Mouse (Mus musculus) heart, embryonic 10.5 days (tissue): Measurements from ENCODE around the gene Ssxa1. TPM values are rescaled to one million over a fixed set of nuclear protein-coding genes. Genes with fewer than 3 reads are reported as not detected.
"Not testable (repeated sequence)": the region's sequence is repeated elsewhere in the genome, so short reads cannot be mapped to it uniquely, and the experiment has no call there.

Source experiments
- DNase-seq: peaks from one replicate; pipeline ENCODE4 v3.0.0-alpha.2; 2017; ENCODE audit warnings: low spot score
- H3K27ac ChIP-seq: fragments of 300-500 bp; sonication (generic); 2 replicates; pipeline ENCODE4 v1.5.1; 2016; ENCODE audit warnings: mild to moderate bottlenecking
- H3K27me3 ChIP-seq: fragments of 300-500 bp; sonication (generic); 2 replicates; pipeline ENCODE4 v1.6.1; 2016; ENCODE audit warnings: mild to moderate bottlenecking; ENCODE audit not compliant: poor library complexity, insufficient read depth, severe bottlenecking
- H3K36me3 ChIP-seq: fragments of 300-500 bp; sonication (generic); 2 replicates; pipeline ENCODE4 v1.6.1; 2016; ENCODE audit warnings: mild to moderate bottlenecking, moderate library complexity
- H3K4me1 ChIP-seq: fragments of 300-500 bp; sonication (generic); 2 replicates; pipeline ENCODE4 v1.6.1; 2016; ENCODE audit warnings: mild to moderate bottlenecking
- H3K4me3 ChIP-seq: fragments of 300-500 bp; sonication (generic); 2 replicates; pipeline ENCODE4 v1.5.1; 2016; ENCODE audit warnings: mild to moderate bottlenecking, moderate library complexity
- H3K9me3 ChIP-seq: fragments of 300-500 bp; sonication (generic); 2 replicates; pipeline ENCODE4 v1.6.1; 2016; ENCODE audit warnings: mild to moderate bottlenecking, moderate library complexity
- whole genome bisulfite sequencing: fragments of 180-500 bp; shearing (Covaris S2); methylation state at CpG from one replicate; pipeline ENCODE4 v1.1.7; 2016; 5-methylcytosine and 5-hydroxymethylcytosine counted together
- polyA plus RNA-seq: library from polyadenylated mRNA; unstranded; fragments of >200 nt; fragmentation: Nextera tagmentation; extraction: Ambion mirVana; gene quantifications from 2 replicates; pipeline ENCODE4 v1.2.1, GENCODE M21; 2016

Gene Ssxa1
- not detected in 2 replicates for polyA plus RNA-seq

DNA sequence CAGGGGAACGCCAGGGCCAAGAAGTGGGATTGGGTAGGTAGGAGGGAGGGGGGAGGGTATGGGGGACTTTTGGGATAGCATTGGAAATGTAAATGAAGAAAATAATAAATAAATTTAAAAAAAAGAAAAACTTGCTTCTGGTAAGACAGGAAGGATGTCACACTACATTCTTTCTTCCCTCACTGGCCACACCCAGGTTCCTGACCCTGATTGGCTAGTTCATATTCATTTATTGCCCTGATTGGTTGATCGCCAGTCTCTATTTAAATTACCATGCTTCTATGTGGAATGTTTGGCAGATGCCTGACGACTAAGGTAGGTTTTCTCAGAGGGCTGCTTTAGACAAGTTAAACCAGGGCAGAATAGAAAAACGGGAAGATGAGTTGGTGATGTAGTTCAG lies at the start of gene Ssxa1:
Gene Ssxa1 (plus strand): TSS at position 301 of the 400 bp plus-strand sequence.
- DNase-seq: no peak

DNA sequence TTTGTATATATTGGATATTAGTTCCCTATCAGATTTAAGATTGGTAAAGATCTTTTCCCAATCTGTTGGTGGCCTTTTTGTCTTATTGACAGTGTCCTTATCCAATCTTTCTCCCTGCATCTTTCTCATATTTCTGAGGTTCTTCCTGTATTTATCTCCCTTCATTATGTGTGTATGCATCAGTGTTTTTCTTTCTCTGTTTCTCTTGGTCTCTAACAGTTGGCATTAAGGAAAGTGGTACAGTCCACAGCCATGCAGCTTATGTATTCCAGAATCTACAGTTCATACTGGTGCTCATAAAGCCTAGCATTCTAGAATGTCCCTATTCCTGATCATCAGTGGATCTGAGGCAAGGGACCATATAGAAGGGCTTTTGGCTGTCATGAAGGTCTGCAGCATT lies 47.5 kb upstream of the Ssxa1 start, which contains the start of gene Spaca5:
Gene Spaca5 (plus strand): TSS at position 301 of the 400 bp plus-strand sequence.
- no peaks in the 10 kb centered on the region for H3K9me3 ChIP-seq
- H3K27me3 ChIP-seq: no peaks in the 10 kb centered on the region
- no peaks in the 10 kb centered on the region for H3K4me1 ChIP-seq
- no peaks in the 10 kb centered on the region for H3K36me3 ChIP-seq
- no peak within 1 kb of the TSS for H3K4me3 ChIP-seq
- no peak for DNase-seq
- H3K27ac ChIP-seq: no peak within 1 kb of the TSS

More for the DNA sequence above, at the start of gene Ssxa1:
- H3K9me3 ChIP-seq: no peaks in the 10 kb centered on the region
- no peaks in the 10 kb centered on the region for H3K4me1 ChIP-seq
- H3K27me3 ChIP-seq: no peaks in the 10 kb centered on the region
- no peak within 1 kb of the TSS for H3K27ac ChIP-seq
- H3K36me3 ChIP-seq: no peaks in the 10 kb centered on the region
- H3K4me3 ChIP-seq: no peak within 1 kb of the TSS
- 79% methylated on average over 4 of the region's 4 CpGs for WGBS

DNA sequence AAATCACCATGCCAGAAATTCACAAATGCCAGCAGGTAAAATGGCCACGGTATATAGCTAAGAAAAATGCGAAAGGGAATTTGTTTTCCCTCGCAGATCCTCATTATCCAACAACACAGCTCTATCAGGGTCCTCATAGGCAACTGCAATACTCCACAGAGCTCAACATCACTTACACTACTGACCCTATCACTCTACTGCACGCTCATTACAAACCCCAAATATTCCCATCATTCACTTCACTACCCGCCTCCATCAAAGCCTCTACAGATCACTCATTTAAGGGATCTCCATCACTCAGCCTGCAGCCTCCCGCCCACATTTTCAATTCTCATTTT lies 27.0 kb upstream of the Ssxa1 start:
- no peaks in the 10 kb centered on the region for H3K9me3 ChIP-seq
- H3K4me3 ChIP-seq: peak overlapping the region; percentile 58
- no peaks in the 10 kb centered on the region for H3K27me3 ChIP-seq
- no peak for DNase-seq
- H3K4me1 ChIP-seq: no peaks in the 10 kb centered on the region
- 0 out of 2 replicates have a peak, but pooled peaks cover 2% of the 10 kb centered on the region for H3K36me3 ChIP-seq
- WGBS: 35% methylated on average over 6 of the region's 6 CpGs
- H3K27ac ChIP-seq: peak overlapping the region; percentile 52

DNA sequence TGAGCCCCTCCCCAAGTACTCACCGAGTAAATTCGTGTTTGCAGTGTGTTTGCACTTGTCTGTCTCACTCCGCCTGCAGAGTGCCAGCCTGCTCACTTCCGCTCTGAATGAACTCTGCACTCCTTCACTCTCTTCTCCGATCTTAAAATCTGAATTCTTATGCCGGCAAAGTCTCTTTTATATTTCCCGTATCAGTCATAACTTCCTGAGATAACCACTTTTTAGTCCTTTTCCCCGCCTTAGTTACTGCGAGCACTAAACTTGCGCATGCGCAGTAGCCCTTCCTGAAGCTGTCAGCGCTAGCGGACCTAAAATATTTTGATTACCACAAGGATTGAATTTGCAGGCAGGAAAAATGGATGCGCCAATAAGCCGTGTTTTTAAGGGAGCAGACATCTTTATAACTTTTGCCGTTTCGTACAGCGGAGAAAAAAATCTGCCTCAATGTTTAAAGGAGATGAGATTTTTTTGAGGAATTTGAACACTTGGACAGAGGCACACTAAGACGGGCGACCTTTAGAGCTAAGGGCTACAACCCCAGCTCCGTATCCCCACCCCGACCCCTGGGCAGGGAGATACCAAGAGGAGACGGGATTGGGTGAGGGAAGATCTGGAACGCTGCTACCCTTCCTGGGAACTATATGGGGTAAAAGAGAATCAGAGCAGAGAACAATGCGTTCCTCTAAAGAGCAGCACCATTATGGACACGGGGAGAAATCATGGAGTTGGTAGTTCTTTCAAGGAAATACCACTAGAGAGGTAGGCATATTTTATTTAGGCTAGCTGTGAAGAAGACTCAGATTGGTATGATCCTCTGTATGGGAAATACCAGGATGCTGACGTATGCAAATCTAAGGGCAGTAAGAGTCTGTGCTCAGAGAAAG lies 26.4 kb upstream of the Ssxa1 start, which contains the start of gene Zfp300:
Gene Zfp300 (minus strand): TSS at position 545 of the 884 bp plus-strand sequence.
- Histone ChIP-seq H3K9me3 (no peaks in the 10 kb centered on the region), H3K4me3 (peak within 1 kb of the TSS; percentile 58), H3K36me3 (no peaks in the 10 kb centered on the region), H3K4me1 (no peaks in the 10 kb centered on the region), H3K27ac (peak within 1 kb of the TSS; percentile 52), H3K27me3 (no peaks in the 10 kb centered on the region)
- peak; percentile 76 for DNase-seq
- WGBS: 16% methylated on average over 27 of the region's 27 CpGs

DNA sequence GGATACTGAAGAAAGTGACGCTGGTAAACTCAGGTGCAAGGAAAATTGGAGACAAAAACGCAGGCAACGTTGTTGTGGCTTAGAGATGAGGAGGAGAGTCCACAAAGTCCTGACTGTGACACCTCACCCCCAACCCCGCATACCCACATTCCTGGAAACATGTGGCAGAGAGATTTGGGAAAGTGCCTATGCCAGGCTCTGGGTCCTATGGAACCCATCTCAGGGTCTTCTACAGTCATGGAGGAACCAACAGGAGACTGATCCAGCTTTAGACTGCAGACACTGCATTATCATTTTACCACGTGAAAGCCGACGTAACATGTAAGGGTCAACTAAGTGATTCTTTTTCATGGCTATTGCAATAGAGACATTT lies 25.8 kb upstream of the Ssxa1 start:
- 51% methylated on average over 7 of the region's 7 CpGs for WGBS
- no peak for DNase-seq
- Histone ChIP-seq H3K9me3 (no peaks in the 10 kb centered on the region), H3K36me3 (no peaks in the 10 kb centered on the region), H3K27me3 (no peaks in the 10 kb centered on the region), H3K27ac (no peak overlapping the region), H3K4me1 (no peaks in the 10 kb centered on the region), H3K4me3 (peak overlapping the region; percentile 58)

DNA sequence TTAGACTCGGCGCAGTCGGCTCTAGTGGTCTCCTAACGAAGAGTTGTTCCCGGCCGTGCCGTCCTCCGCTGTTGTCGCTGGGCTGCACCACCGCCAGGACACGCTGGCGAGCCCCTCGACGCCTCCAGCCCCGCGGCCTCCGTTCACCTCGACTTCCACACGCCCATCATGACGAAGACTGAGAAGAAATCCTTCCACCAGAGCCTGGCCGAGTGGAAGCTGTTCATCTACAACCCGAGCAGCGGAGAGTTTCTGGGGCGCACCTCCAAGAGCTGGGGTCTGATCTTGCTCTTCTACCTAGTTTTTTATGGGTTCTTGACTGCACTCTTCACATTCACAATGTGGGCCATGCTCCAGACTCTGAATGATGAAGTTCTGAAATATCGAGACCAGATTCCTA lies 31.1 kb downstream of the Ssxa1 start:
- not testable (repeated sequence) for H3K36me3 ChIP-seq, H3K27ac ChIP-seq, H3K4me3 ChIP-seq, H3K9me3 ChIP-seq, DNase-seq, H3K27me3 ChIP-seq, H3K4me1 ChIP-seq
- WGBS: 85% methylated on average over 25 of the region's 25 CpGs

Other genes with a start within 250 kb of the Ssxa1 start
- 24.2 and 29.2 TPM in 2 replicates for gene Timp1, start 245.7 kb upstream of the Ssxa1 start, polyA plus RNA-seq
- 0.07 and 0.39 TPM in 2 replicates for gene Syn1, start 194.8 kb upstream of the Ssxa1 start, polyA plus RNA-seq
- gene Cfp, start 184.3 kb upstream of the Ssxa1 start, polyA plus RNA-seq: 2.0 and 3.0 TPM in 2 replicates
- gene Elk1, start 165.2 kb upstream of the Ssxa1 start, polyA plus RNA-seq: 12.7 and 13.3 TPM in 2 replicates
- gene Uxt, start 153.8 kb upstream of the Ssxa1 start, polyA plus RNA-seq: 63.1 and 65.5 TPM in 2 replicates
- gene Zfp182, start 53.5 kb upstream of the Ssxa1 start, polyA plus RNA-seq: 3.4 and 3.8 TPM in 2 replicates
- gene Spaca5, start 47.4 kb upstream of the Ssxa1 start, polyA plus RNA-seq: not detected in 2 replicates
- 0.80 and 1.0 TPM in 2 replicates for gene Zfp300, start 26.3 kb upstream of the Ssxa1 start, polyA plus RNA-seq
- not detected in 2 replicates for gene Gm21876, start 59.8 kb downstream of the Ssxa1 start, polyA plus RNA-seq